Mouse (Mus musculus) CH12.LX (cell line): Measurements from ENCODE around the gene Ell2. TPM values are rescaled to one million over a fixed set of nuclear protein-coding genes. Genes with fewer than 3 reads are reported as not detected.

Experiments
- DNase-seq: peaks from one replicate; pipeline ENCODE4 v3.0.0-alpha.2; 2013; ENCODE audit errors: extremely low read depth
- H3K27ac ChIP-seq: 2 replicates; pipeline ENCODE4 v1.5.1; 2012; ENCODE audit warnings: low read depth, mild to moderate bottlenecking, control low read depth, moderate library complexity; ENCODE audit not compliant: insufficient read depth
- H3K27me3 ChIP-seq: replicated peaks from 2 replicates; pipeline ENCODE3; 2012; ENCODE audit warnings: inconsistent platforms
- H3K36me3 ChIP-seq, 2 experiments: replicated peaks in 1 of 2; 2 replicates each; pipeline versions ENCODE3 to v1.6.1; 2012; ENCODE audit warnings: inconsistent platforms in 1 of 2, low read length in 1 of 2, mild to moderate bottlenecking in 1 of 2, mixed read lengths in 1 of 2, moderate library complexity in 1 of 2; ENCODE audit not compliant: control insufficient read depth in 1 of 2, insufficient read depth in 1 of 2
- H3K4me1 ChIP-seq, 2 experiments: 2 replicates each; pipeline ENCODE4 v1.6.1; 2012; ENCODE audit warnings: inconsistent platforms in 1 of 2, moderate library complexity in 1 of 2; ENCODE audit not compliant: insufficient read depth in 2 of 2, control insufficient read depth in 1 of 2
- H3K4me2 ChIP-seq: 2 replicates; pipeline ENCODE4 v1.6.1; 2012; ENCODE audit warnings: low read depth, mild to moderate bottlenecking, control low read depth; ENCODE audit not compliant: poor library complexity, insufficient read depth, severe bottlenecking
- H3K4me3 ChIP-seq, 3 experiments: fragments of 150-350 bp in 1 of 3; sonication (generic) in 1 of 3; replicated peaks in 1 of 3; 2 replicates each; pipeline versions ENCODE3 to v1.5.1; 2011 to 2012; ENCODE audit warnings: low read depth in 2 of 3, low read length in 2 of 3, mild to moderate bottlenecking in 2 of 3, moderate library complexity in 2 of 3, control low read depth in 1 of 3, improper control_type of control experiment in 1 of 3, inconsistent platforms in 1 of 3, mixed read lengths in 1 of 3; ENCODE audit not compliant: poor library complexity in 1 of 3
- H3K79me2 ChIP-seq: replicated peaks from 2 replicates; pipeline ENCODE4 v1.6.1; 2012; ENCODE audit warnings: mild to moderate bottlenecking, moderate library complexity; ENCODE audit not compliant: control insufficient read depth, poor library complexity, insufficient read depth, severe bottlenecking; ENCODE audit errors: extremely low read depth
- H3K9ac ChIP-seq: 2 replicates; pipeline ENCODE4 v1.6.1; 2012; ENCODE audit warnings: low read depth, mild to moderate bottlenecking, control low read depth, moderate library complexity; ENCODE audit not compliant: insufficient read depth
- H3K9me3 ChIP-seq: replicated peaks from 2 replicates; pipeline ENCODE3; 2012; ENCODE audit warnings: low read length, inconsistent platforms, mixed read lengths
- BHLHE40 ChIP-seq: IDR thresholded peaks from 2 replicates; pipeline ENCODE4 v1.6.1; 2011; ENCODE audit warnings: mild to moderate bottlenecking, low read depth, low read length, improper control_type of control experiment
- CHD1 ChIP-seq: IDR thresholded peaks from 2 replicates; pipeline ENCODE4 v1.6.1; 2012; ENCODE audit warnings: low read depth, low read length, improper control_type of control experiment, inconsistent platforms
- CHD2 ChIP-seq: IDR thresholded peaks from 2 replicates; pipeline ENCODE4 v1.6.1; 2011; ENCODE audit warnings: low read length, improper control_type of control experiment
- IRF4 ChIP-seq: IDR thresholded peaks from 2 replicates; pipeline ENCODE4 v1.6.1; 2014; ENCODE audit warnings: low read depth, mild to moderate bottlenecking, inconsistent platforms, low read length, improper control_type of control experiment
- JUN ChIP-seq: IDR thresholded peaks from 2 replicates; pipeline ENCODE4 v1.6.1; 2011; ENCODE audit warnings: low read depth, mild to moderate bottlenecking, low read length, improper control_type of control experiment, moderate library complexity; ENCODE audit not compliant: insufficient read depth
- KAT2A ChIP-seq: IDR thresholded peaks from 2 replicates; pipeline ENCODE4 v1.6.1; 2012; ENCODE audit warnings: low read length, improper control_type of control experiment, inconsistent platforms; ENCODE audit not compliant: insufficient replicate concordance
- MAX ChIP-seq: IDR thresholded peaks from 2 replicates; pipeline ENCODE4 v1.6.1; 2011; ENCODE audit warnings: low read length, improper control_type of control experiment
- MAZ ChIP-seq: IDR thresholded peaks from 2 replicates; pipeline ENCODE4 v1.6.1; 2012; ENCODE audit warnings: low read depth, mild to moderate bottlenecking, inconsistent platforms, low read length, improper control_type of control experiment, moderate library complexity
- MEF2A ChIP-seq: IDR thresholded peaks from 2 replicates; pipeline ENCODE4 v1.6.1; 2014; ENCODE audit warnings: low read depth, mild to moderate bottlenecking, inconsistent platforms, low read length, improper control_type of control experiment, borderline replicate concordance
- MXI1 ChIP-seq: IDR thresholded peaks from 2 replicates; pipeline ENCODE4 v1.6.1; 2011; ENCODE audit warnings: mild to moderate bottlenecking, low read depth, low read length, improper control_type of control experiment
- MYC ChIP-seq: IDR thresholded peaks from 2 replicates; pipeline ENCODE4 v1.6.1; 2011; ENCODE audit warnings: low read depth, mild to moderate bottlenecking, improper control_type of control experiment, low read length
- POLR2A ChIP-seq: IDR thresholded peaks from 2 replicates; pipeline ENCODE4 v1.6.1; 2011; ENCODE audit warnings: low read depth, mild to moderate bottlenecking, improper control_type of control experiment, low read length
- POLR2AphosphoS2 ChIP-seq: IDR thresholded peaks from 2 replicates; pipeline ENCODE4 v1.6.1; 2011; ENCODE audit warnings: low read depth, low read length, improper control_type of control experiment
- RAD21 ChIP-seq: IDR thresholded peaks from 2 replicates; pipeline ENCODE4 v1.6.1; 2011; ENCODE audit warnings: low read depth, mild to moderate bottlenecking, low read length, improper control_type of control experiment, moderate library complexity
- RCOR1 ChIP-seq: conservative IDR thresholded peaks from 2 replicates; pipeline ENCODE4 v1.6.1; 2012; ENCODE audit warnings: low read depth, mild to moderate bottlenecking, inconsistent platforms, low read length, improper control_type of control experiment
- SMC3 ChIP-seq: IDR thresholded peaks from 2 replicates; pipeline ENCODE4 v1.6.1; 2011; ENCODE audit warnings: low read depth, low read length, improper control_type of control experiment
- TCF12 ChIP-seq: IDR thresholded peaks from 2 replicates; pipeline ENCODE4 v1.6.1; 2014; ENCODE audit warnings: low read depth, mild to moderate bottlenecking, inconsistent platforms, low read length, improper control_type of control experiment
- UBTF ChIP-seq: IDR thresholded peaks from 2 replicates; pipeline ENCODE4 v1.6.1; 2012; ENCODE audit warnings: low read depth, mild to moderate bottlenecking, inconsistent platforms, low read length, improper control_type of control experiment, moderate library complexity
- USF1 ChIP-seq: IDR thresholded peaks from 2 replicates; pipeline ENCODE4 v1.6.1; 2014; ENCODE audit warnings: low read depth, mild to moderate bottlenecking, inconsistent platforms, low read length, improper control_type of control experiment
- ZMIZ1 ChIP-seq: IDR thresholded peaks from 2 replicates; pipeline ENCODE4 v1.6.1; 2012; ENCODE audit warnings: low read depth, mild to moderate bottlenecking, inconsistent platforms, low read length, improper control_type of control experiment
- ZNF384 ChIP-seq: IDR thresholded peaks from 2 replicates; pipeline ENCODE4 v1.6.1; 2012; ENCODE audit warnings: low read depth, low read length, improper control_type of control experiment, inconsistent platforms
- dilution Hi-C: fragments of 300-500 bp; cut with MboI; formaldehyde crosslinking; loops from 2 replicates; pipeline ENCODE4 v1.14.3; 2020; ENCODE audit warnings: low sequenced_read_pairs; ENCODE audit not compliant: extremely low pct_unique_long_range_greater_than_20kb, extremely low pct_ligation_motif_present
- in situ Hi-C: fragments of 300-500 bp; cut with MboI; formaldehyde crosslinking; loops from 3 replicates; pipeline ENCODE4 v1.14.3; 2019; ENCODE audit warnings: low sequenced_read_pairs, low pct_ligation_motif_present, low pct_unique_long_range_greater_than_20kb, mixed read lengths
- polyA plus RNA-seq: library from polyadenylated mRNA; unstranded; fragments of >175 nt; gene quantifications from 2 replicates; pipeline ENCODE4 v1.2.1, GENCODE M21; 2012; ENCODE audit warnings: low read depth; ENCODE audit not compliant: insufficient read length
- total RNA-seq, 2 experiments: library from RNA; depleted of rRNA; stranded (reverse); fragments of 300-350 nt in 1 of 2; fragments of >200 nt in 1 of 2; gene quantifications; 2 replicates each; pipeline ENCODE4 v1.2.3; 2012 to 2014

Gene Ell2
- total and polyA plus RNA-seq, 3 experiments = 44.4 to 123 (median 50.9) TPM

DNA sequence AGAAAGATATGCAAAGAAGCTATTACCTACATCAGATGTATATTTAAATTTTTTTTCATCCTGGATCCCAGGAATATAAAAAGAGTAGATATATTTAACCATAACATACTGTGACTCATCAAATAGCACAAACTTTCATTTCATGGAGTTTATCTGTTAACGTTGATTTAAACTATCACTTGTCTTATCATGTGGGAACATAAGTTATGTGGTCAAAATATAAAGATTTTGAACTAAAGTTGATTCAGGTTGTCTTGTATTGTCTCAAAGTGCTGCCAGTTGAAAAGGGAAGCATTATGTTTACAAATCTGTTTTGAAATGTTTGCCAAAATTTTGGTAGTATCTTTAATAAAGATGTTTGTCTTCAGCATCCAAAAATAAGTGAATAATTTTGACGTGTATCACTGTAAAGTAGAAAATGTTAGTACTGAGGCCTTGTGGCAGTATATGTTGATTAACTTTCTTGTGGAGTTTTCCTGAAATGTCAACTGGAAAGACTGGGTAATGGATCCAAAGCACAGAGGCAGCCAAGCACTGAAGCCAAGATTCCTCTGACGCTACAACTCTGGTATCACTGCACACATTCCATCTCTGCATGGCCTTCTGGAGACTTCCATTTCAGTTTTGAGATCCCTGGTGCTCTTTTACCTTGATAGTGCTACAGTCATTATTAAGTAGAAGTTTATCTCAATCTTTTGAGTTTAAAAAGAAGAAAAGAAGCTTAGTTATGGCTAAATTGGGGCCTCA lies 65.6 kb downstream of the Ell2 start:
- no peak for DNase-seq
- in situ Hi-C loops (no loop called here), dilution Hi-C loops (no loop called here)
- Histone ChIP-seq H3K36me3 (peaks cover 41 to 86% of the 10 kb centered on the region in 2 experiments), H3K27me3 (no peaks in the 10 kb centered on the region), H3K4me1 (peaks cover 0 to 7% of the 10 kb centered on the region in 2 experiments; a peak in 1 of 4 replicates), H3K9me3 (no peaks in the 10 kb centered on the region), H3K4me3 (no peak overlapping the region), H3K9ac (no peak overlapping the region), H3K27ac (no peak overlapping the region), H3K79me2 (no peaks in the 10 kb centered on the region; the same call in 1 of the 2 replicates), H3K4me2 (no peak overlapping the region)
- TF ChIP-seq TCF12 (no peak), CHD1 (no peak), MAZ (no peak), BHLHE40 (no peak), ZMIZ1 (no peak), MEF2A (no peak), UBTF (no peak), MYC (no peak), POLR2A (no peak), IRF4 (no peak), USF1 (no peak), RAD21 (no peak), RCOR1 (no peak), POLR2AphosphoS2 (no peak)

DNA sequence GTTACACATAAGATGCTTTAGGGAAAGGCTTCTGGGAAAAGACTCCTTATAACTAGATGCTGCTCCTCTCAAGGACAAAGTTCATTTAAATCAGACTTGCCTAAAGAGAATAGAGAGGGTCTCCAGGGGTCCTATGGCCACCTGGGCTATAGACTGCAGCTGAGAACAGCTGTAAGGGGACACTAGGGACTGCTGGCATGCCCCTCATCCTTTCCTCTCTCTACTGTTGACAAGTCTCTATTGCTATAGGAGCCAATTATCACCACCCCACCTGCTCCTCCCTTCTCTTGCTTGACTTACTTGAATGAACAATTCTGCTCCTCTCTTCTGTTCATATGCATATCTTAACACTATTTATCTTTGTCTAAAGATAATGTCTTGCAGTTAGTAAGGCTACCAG lies 69.4 kb downstream of the Ell2 start:
- in situ Hi-C loops = no loop called here
- Histone ChIP-seq H3K27ac (no peak overlapping the region), H3K79me2 (no peaks in the 10 kb centered on the region), H3K4me2 (no peak overlapping the region), H3K4me3 (no peak overlapping the region)
- TF ChIP-seq CHD2 = no peak
- no peak for TF ChIP-seq MAX
- TF ChIP-seq RCOR1 = no peak
- TF ChIP-seq ZNF384 = no peak
- no peak for TF ChIP-seq KAT2A
- no peak for TF ChIP-seq MXI1
- TF ChIP-seq IRF4 = no peak
- no peak for TF ChIP-seq CHD1
- TF ChIP-seq POLR2AphosphoS2 = no peak
- TF ChIP-seq MAZ = no peak
- no peak for TF ChIP-seq SMC3
- TF ChIP-seq JUN = no peak
- TF ChIP-seq, all 38 proteins: peak for 0
- dilution Hi-C loops = no loop called here
- no peaks in the 10 kb centered on the region for H3K9me3 ChIP-seq
- H3K9ac ChIP-seq = no peak overlapping the region
- H3K4me1 ChIP-seq = peaks cover 0 to 15% of the 10 kb centered on the region in 2 experiments; a peak in 3 of 4 replicates
- no peaks in the 10 kb centered on the region for H3K27me3 ChIP-seq
- H3K36me3 ChIP-seq = peaks cover 33 to 74% of the 10 kb centered on the region in 2 experiments
- no peak for DNase-seq
